Mouse (Mus musculus) midbrain, embryonic 16.5 days (tissue): ENCODE data around the gene Kcnh4. TPM values are rescaled to one million over a fixed set of nuclear protein-coding genes. Genes with fewer than 3 reads are reported as not detected.
"Not testable (repeated sequence)": the region's sequence is repeated elsewhere in the genome, so short reads cannot be mapped to it uniquely, and the experiment has no call there.

ENCODE experiments used
- ATAC-seq: fragments of 200-750 bp; cut with Nextera tagmentation; 2 replicates; pipeline ENCODE4 v1.8.0; 2017; ENCODE audit warnings: moderate TSS enrichment
- H3K27ac ChIP-seq: fragments of 300-500 bp; sonication (generic); 2 replicates; pipeline ENCODE4 v1.5.1; 2014; ENCODE audit warnings: mild to moderate bottlenecking, low read length, mixed read lengths
- H3K27me3 ChIP-seq: fragments of 300-500 bp; sonication (generic); 2 replicates; pipeline ENCODE4 v1.6.1; 2014; ENCODE audit warnings: low read depth, low read length, mixed read lengths; ENCODE audit not compliant: control insufficient read depth, insufficient read depth
- H3K36me3 ChIP-seq: fragments of 300-500 bp; sonication (generic); 2 replicates; pipeline ENCODE4 v1.6.1; 2014; ENCODE audit warnings: mild to moderate bottlenecking, low read length, moderate library complexity, mixed read lengths; ENCODE audit not compliant: control insufficient read depth, insufficient read depth
- H3K4me1 ChIP-seq: fragments of 300-500 bp; sonication (generic); 2 replicates; pipeline ENCODE4 v1.6.1; 2014; ENCODE audit warnings: mild to moderate bottlenecking, low read length, mixed read lengths; ENCODE audit not compliant: control insufficient read depth, insufficient read depth
- H3K4me2 ChIP-seq: fragments of 300-500 bp; sonication (generic); 2 replicates; pipeline ENCODE4 v1.6.1; 2014; ENCODE audit warnings: mild to moderate bottlenecking, low read length, mixed read lengths
- H3K4me3 ChIP-seq: fragments of 300-500 bp; sonication (generic); 2 replicates; pipeline ENCODE4 v1.5.1; 2014; ENCODE audit warnings: low read depth, mild to moderate bottlenecking, low read length, moderate library complexity, mixed read lengths
- H3K9ac ChIP-seq: fragments of 300-500 bp; sonication (generic); 2 replicates; pipeline ENCODE4 v1.6.1; 2014; ENCODE audit warnings: low read depth, low read length, mixed read lengths
- H3K9me3 ChIP-seq: fragments of 300-500 bp; sonication (generic); replicated peaks from 2 replicates; pipeline ENCODE4 v1.6.1; 2014; ENCODE audit warnings: mild to moderate bottlenecking, low read length, mixed read lengths; ENCODE audit not compliant: control insufficient read depth, poor library complexity, severe bottlenecking
- whole genome bisulfite sequencing: fragments of 180-500 bp; shearing (Covaris S2); extraction: QIAGEN DNeasy Blood & Tissue Kit; methylation state at CpG from one replicate; pipeline ENCODE4 v1.1.7; 2014; 5-methylcytosine and 5-hydroxymethylcytosine counted together
- polyA plus RNA-seq: library from polyadenylated mRNA; unstranded; fragments of >200 nt; fragmentation: Nextera tagmentation; extraction: Ambion mirVana; gene quantifications from 2 replicates; pipeline ENCODE4 v1.2.1, GENCODE M21; 2015

Gene Kcnh4
- polyA plus RNA-seq, result 11.4 and 12.3 TPM in 2 replicates

DNA sequence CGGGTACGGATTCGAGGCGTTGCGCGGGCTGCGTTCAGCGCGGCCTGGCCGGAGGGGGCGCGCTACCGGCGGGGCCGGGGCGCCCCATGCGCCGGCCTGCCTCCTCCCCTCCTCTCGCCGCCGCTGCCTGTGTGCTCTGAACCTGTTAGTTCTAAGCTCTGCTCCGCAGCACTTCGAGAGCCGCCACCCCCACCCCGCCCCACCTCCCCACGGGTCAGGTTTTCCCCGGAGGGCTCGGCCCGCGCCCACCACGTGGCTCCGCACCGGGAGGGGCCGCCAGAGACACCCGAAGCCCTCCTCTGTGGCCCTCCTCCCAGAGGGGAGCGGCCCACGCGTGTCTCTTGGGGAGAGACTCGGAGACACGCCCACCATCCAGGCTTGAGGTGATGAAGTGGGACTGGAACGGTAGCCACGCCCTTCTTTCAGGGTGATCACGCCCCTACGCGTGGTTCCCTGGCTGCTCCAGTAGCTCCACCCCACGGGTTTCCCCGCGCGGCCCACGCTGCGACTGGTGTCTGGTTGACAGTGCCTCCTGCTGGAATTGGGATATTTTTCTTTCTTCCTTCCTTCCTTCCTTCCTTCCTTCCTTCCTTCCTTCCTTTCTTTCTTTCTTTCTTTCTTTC, at the start of gene Kcnh4:
Gene Kcnh4 (minus strand): TSS at position 332 of the 623 bp plus-strand sequence.
- H3K36me3 ChIP-seq, result peaks cover 9% of the 10 kb centered on the region
- WGBS, result under 1% methylated on average over 44 of the region's 51 CpGs
- H3K9me3 ChIP-seq, result no peaks in the 10 kb centered on the region
- ATAC-seq, result peak; percentile 67
- peak within 1 kb of the TSS; percentile 76 for H3K4me3 ChIP-seq
- peak within 1 kb of the TSS; percentile 73 for H3K27ac ChIP-seq
- H3K4me2 ChIP-seq, result peak within 1 kb of the TSS; percentile 75
- H3K9ac ChIP-seq, result peak within 1 kb of the TSS; percentile 80
- peaks cover 5% of the 10 kb centered on the region for H3K4me1 ChIP-seq
- H3K27me3 ChIP-seq, result no peaks in the 10 kb centered on the region

DNA sequence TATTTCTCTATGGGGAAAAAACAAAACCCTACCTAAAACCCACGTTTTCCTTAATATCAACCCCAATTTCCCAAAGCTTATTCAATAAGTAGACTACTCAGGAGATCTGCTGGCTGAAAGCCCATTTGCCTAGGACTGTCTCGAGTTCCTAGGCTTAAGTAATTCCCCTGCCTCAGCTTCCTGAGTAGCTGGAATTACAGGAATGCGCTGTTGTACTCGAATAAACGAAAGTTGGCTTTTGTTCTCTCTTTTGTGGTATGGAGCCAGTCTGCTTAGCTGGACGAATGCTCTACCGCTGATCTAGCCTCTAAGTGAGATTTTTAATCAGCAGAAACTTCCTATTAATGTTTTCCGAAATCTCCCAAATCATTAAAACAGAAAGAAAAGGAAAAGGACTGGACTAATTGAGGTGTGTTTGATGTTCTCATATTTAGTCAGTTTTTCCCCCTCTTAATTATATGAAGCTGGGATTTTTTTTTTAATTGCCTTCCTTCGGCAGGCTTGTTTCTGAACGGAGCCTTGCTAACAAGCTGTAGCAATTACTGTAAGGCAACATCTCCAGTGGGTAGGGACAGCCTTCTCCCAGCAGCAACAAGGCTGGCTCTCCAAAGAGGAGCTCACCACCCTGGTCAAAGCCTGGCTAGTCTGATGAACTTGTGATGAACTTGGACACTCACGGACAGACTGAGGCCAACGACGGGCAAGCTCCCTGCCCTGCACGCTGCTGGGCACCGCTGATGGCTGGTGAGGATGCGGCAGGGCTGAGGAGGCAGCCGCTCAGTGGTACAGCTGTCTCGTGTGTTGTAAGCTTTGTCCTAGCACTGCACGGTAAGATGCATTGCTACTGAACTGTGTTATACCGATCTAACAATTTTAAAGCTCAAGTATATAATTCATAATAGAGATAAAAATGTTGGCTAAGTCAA, 46.9 kb upstream of the Kcnh4 start:
- ATAC-seq, result no peak
- Histone ChIP-seq H3K27ac (no peak overlapping the region), H3K4me2 (no peak overlapping the region), H3K27me3 (no peaks in the 10 kb centered on the region), H3K36me3 (peaks cover 23% of the 10 kb centered on the region), H3K4me1 (no peaks in the 10 kb centered on the region), H3K9ac (no peak overlapping the region), H3K9me3 (no peaks in the 10 kb centered on the region), H3K4me3 (no peak overlapping the region)
- 70% methylated on average over 20 of the region's 20 CpGs for WGBS

DNA sequence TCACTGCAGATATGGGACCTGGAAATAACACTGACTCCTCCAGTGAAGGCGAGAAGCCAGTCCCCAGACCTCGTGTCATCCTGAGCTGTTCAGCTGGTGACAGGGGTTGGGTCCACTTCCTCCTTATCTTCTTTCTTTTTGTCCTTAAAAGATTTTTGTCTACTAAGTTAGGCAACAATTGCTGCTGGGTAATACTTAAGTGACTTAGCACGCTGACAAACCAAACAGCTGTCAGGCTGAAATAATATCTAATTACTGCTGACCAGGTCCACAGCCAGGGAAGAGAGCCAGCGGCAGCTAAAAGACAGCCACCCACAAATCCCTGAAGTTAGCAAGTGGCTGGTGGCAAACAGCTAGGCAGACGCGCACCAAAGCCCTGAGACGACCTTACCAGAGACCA, 45.8 kb upstream of the Kcnh4 start:
- no peak overlapping the region for H3K27ac ChIP-seq
- H3K4me1 ChIP-seq, result no peaks in the 10 kb centered on the region
- no peak overlapping the region for H3K4me2 ChIP-seq
- ATAC-seq, result no peak
- H3K36me3 ChIP-seq, result peaks cover 23% of the 10 kb centered on the region
- no peaks in the 10 kb centered on the region for H3K27me3 ChIP-seq
- 82% methylated on average over 7 of the region's 7 CpGs for WGBS
- H3K4me3 ChIP-seq, result no peak overlapping the region
- H3K9me3 ChIP-seq, result no peaks in the 10 kb centered on the region
- H3K9ac ChIP-seq, result no peak overlapping the region

DNA sequence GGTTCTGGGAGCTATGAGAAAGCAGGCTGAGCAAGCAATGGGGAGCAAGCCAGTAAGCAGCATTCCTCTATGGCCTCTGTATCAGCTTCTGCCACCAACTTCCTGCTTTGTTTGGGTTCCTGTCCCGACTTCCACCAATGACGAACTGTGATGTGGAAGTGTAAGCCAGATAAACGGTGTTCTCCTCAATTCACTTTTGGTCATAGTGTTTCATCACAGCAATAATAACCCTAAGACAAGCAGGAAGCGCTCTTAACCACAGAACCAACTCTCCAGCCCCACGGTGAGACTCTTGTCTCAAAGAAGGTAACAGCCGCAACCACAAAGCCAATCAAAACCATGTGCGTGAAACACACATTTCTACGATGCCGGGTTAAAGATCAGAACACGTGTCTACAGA, 44.7 kb upstream of the Kcnh4 start:
- WGBS, result 95% methylated on average over 10 of the region's 10 CpGs
- no peak overlapping the region for H3K9ac ChIP-seq

DNA sequence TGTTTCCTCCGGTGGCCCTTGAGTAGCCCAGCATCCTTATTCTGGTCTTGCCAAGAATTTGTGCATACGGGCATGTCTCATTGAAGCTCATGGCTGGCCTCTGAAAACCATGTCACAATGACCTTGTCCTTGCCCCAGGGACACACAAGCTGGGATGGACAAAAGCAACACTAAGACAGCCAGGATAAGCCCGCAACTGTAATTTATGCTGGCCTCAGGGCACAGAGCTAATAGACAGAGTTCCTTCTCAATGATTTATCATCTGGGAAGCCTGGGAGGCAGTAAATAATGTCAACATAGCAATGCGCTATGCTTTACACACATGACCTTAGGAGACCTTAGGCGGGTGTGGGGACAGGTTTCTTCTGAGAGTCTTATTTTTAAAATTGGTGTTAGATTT, 39.7 kb upstream of the Kcnh4 start:
- Histone ChIP-seq H3K4me2 (no peak overlapping the region), H3K4me3 (no peak overlapping the region), H3K9me3 (no peaks in the 10 kb centered on the region), H3K36me3 (peaks cover 26% of the 10 kb centered on the region), H3K27me3 (no peaks in the 10 kb centered on the region), H3K9ac (no peak overlapping the region), H3K27ac (no peak overlapping the region), H3K4me1 (no peaks in the 10 kb centered on the region)
- 74% methylated on average over 5 of the region's 5 CpGs for WGBS
- ATAC-seq, result no peak

More for the DNA sequence above, 44.7 kb upstream of the Kcnh4 start:
- no peak for ATAC-seq
- Histone ChIP-seq H3K4me1 (no peaks in the 10 kb centered on the region), H3K27me3 (no peaks in the 10 kb centered on the region), H3K9me3 (no peaks in the 10 kb centered on the region), H3K4me3 (no peak overlapping the region), H3K4me2 (no peak overlapping the region), H3K27ac (no peak overlapping the region), H3K36me3 (peaks cover 25% of the 10 kb centered on the region)

DNA sequence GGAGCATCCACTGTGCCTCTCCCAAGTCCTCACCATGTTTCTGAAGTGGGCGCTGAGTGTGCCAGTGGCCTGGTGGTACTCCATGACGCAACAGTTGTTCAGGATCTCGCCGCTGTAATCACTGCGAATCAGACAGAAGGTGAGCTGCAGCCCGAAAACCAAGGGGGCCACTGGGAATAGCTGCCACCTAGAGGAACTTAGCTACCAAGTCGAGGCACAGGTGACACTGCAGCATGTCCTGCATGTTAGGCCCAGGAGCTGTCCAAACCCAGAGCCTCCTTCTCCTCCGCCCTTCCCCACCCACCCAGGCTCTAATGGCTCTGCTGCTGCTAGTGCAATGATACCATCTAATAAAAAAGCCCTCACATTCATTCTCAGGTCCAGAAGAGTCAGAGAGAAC, 36.8 kb upstream of the Kcnh4 start:
- H3K27me3 ChIP-seq, result no peaks in the 10 kb centered on the region
- peaks cover 7% of the 10 kb centered on the region for H3K36me3 ChIP-seq
- H3K4me2 ChIP-seq, result no peak overlapping the region
- WGBS, result 65% methylated on average over 8 of the region's 8 CpGs
- H3K27ac ChIP-seq, result no peak overlapping the region
- no peak overlapping the region for H3K4me3 ChIP-seq
- H3K9me3 ChIP-seq, result no peaks in the 10 kb centered on the region
- no peak for ATAC-seq
- H3K4me1 ChIP-seq, result no peaks in the 10 kb centered on the region
- H3K9ac ChIP-seq, result no peak overlapping the region

DNA sequence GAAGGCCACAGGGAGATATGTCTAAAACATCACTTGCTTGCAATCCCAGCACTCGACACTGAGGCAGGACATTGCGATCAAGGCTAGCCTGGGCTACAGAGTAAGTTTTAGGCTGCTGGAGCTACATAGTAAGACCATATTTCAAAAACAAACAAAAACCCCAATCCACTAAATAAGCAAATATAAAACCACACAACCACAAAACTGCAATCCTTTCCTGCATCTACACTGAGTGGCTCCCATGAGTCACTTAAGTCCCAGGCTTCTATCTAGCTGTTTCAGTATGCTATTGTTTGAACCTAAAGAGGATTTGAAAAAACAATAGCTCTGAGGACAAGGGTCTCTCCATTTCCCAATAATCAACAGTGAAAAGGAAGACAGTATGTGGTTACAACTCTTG, 35.6 kb upstream of the Kcnh4 start:
- H3K27me3 ChIP-seq, result no peaks in the 10 kb centered on the region
- no peaks in the 10 kb centered on the region for H3K9me3 ChIP-seq
- 91% methylated on average over 2 of the region's 2 CpGs for WGBS
- H3K36me3 ChIP-seq, result peaks cover 10% of the 10 kb centered on the region
- no peak for ATAC-seq
- H3K27ac ChIP-seq, result no peak overlapping the region
- no peaks in the 10 kb centered on the region for H3K4me1 ChIP-seq
- H3K4me3 ChIP-seq, result no peak overlapping the region
- no peak overlapping the region for H3K4me2 ChIP-seq
- H3K9ac ChIP-seq, result no peak overlapping the region

DNA sequence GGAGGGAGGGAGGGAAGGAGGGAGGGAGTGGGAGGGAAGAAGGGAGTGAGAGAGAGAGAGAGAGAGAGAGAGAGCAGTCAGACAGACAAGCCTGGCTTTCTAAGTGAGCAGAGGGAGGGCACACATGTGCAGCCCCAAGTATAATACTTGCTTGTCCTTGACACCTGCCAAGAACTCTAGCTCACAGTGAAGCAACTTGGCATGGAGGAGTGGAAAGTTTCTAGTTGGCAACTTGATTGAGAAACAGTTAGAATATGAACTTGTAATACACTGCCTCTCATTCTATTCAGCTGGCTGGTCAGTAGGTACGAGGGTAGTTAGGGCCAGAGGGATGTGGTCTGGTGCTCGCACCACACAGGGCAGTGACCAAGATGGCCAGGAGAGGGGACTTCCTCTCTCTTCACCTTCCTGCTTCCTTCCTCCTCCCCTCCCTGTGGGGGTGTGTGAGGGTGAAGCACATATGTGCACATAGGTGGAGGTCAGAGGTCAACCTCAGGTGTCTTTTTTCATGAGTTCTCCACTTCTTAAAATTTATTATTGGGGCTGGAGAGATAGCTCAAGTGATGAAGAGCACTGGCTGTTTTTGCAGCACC, 31.8 kb upstream of the Kcnh4 start:
- Histone ChIP-seq H3K9me3 (no peaks in the 10 kb centered on the region), H3K4me2 (no peak overlapping the region), H3K4me1 (no peaks in the 10 kb centered on the region), H3K36me3 (peaks cover 12% of the 10 kb centered on the region), H3K9ac (no peak overlapping the region), H3K27ac (no peak overlapping the region), H3K4me3 (no peak overlapping the region), H3K27me3 (no peaks in the 10 kb centered on the region)
- no peak for ATAC-seq
- 92% methylated on average over 2 of the region's 2 CpGs for WGBS

DNA sequence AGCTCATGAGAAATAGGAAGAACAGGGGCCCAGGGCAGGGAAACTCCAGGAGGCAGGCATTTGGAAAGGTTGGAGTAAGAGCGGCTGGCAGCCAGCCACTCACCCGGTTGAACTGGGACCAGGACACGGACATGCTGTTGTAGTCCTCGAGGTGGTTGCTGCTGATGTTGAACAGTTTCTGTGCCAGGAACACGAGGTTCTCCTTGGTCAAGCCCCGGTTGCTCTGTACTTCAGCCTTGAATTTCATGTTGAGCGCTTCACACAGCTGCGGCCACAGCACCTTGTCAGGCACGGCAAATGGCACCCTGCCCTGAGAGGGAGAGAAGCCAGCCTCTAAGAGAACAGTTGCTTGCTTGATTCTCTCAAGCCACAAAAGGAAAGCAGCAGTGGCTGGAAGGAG, 30.9 kb upstream of the Kcnh4 start:
- not testable (repeated sequence) for ATAC-seq, H3K4me1 ChIP-seq, H3K4me3 ChIP-seq, H3K36me3 ChIP-seq, H3K4me2 ChIP-seq, H3K27me3 ChIP-seq, H3K27ac ChIP-seq, H3K9me3 ChIP-seq, H3K9ac ChIP-seq
- 86% methylated on average over 9 of the region's 9 CpGs for WGBS
